ENCODE assay signal across 9 mouse cellular contexts in genomic region chr19:10388615-10389313, GRCm38 (mm10). TPM values are rescaled to one million over a fixed set of nuclear protein-coding genes. Genes with fewer than 3 reads are reported as not detected.
DNase-seq lines count a peak whose midpoint lies in the region; ATAC-seq and TF ChIP-seq lines count a peak whose summit lies in the region.
"Had no signal": no experiment of that assay in that cellular context is flagged by ENCODE, and none has a peak within 500 bp of the region (broad histone marks: within the 10 kb centered on the region; RNA-seq: fewer than 3 reads in every experiment).

Gene Syt7, plus strand, starts transcription at chr19:10389090.

- peak within 1 kb of the TSS; percentile 74 for H3K4me2 ChIP-seq in forebrain, embryonic 14.5 days (ENCODE audit: low read length)
- H3K4me2 ChIP-seq in liver, embryonic 16.5 days (ENCODE audit: low read depth, low read length) = peak within 1 kb of the TSS; percentile 62
- peak within 1 kb of the TSS; percentile 89 for H3K4me2 ChIP-seq in neural tube, embryonic 12.5 days (replicated peaks)
- peak within 1 kb of the TSS; percentile 89 for H3K4me2 ChIP-seq in stomach, postnatal 0 days (replicated peaks; ENCODE audit: low read depth)

- DNase-seq in cerebellum, adult 11-12 months = peak; percentile 92
- DNase-seq in forebrain, embryonic 14.5 days (ENCODE audit: low spot score) = peak; percentile 94
- DNase-seq in heart, postnatal 14 days = peak; percentile 94 to 96
- peak; percentile 80 for DNase-seq in large intestine, adult 2 months (ENCODE audit: low read depth, low spot score)
- peak; percentile 95 for DNase-seq in stomach, postnatal 0 days (ENCODE audit: low spot score)

- TF ChIP-seq EP300 in stomach, postnatal 0 days (optimal IDR thresholded peaks at IDR 0.05) = no peak

- peak within 1 kb of the TSS; percentile 81 for H3K9ac ChIP-seq in forebrain, embryonic 14.5 days (ENCODE audit: low read length)
- peak within 1 kb of the TSS; percentile 26 for H3K9ac ChIP-seq in liver, embryonic 16.5 days (ENCODE audit: low read depth, low read length)
- H3K9ac ChIP-seq in neural tube, embryonic 12.5 days = peak within 1 kb of the TSS; percentile 77
- peak within 1 kb of the TSS; percentile 62 for H3K9ac ChIP-seq in stomach, postnatal 0 days (ENCODE audit: low read length)

- H3K27ac ChIP-seq in forebrain, embryonic 14.5 days (ENCODE audit: low read depth, low read length) = peak within 1 kb of the TSS; percentile 65
- H3K27ac ChIP-seq in liver, embryonic 16.5 days (ENCODE audit: low read length) = no peak within 1 kb of the TSS
- H3K27ac ChIP-seq in neural tube, embryonic 12.5 days = 0 out of 2 replicates have a peak within 1 kb of the TSS, but pooled peaks have one; percentile 20
- no peak within 1 kb of the TSS for H3K27ac ChIP-seq in stomach, postnatal 0 days (replicated peaks)

- ATAC-seq in forebrain, embryonic 14.5 days = peak; percentile 85
- peak; percentile 74 for ATAC-seq in liver, embryonic 16.5 days (ENCODE audit: low read depth)
- ATAC-seq in neural tube, embryonic 12.5 days (ENCODE audit: low FRiP score, low read depth) = peak; percentile 85
- ATAC-seq in stomach, postnatal 0 days (ENCODE audit: low FRiP score, low TSS enrichment) = peak; percentile 89

- intact Hi-C loops in heart, postnatal 14 days (cut with DNase I) = loop anchor here (1.0 kb wide), 1 partner anchor 47 kb away; no protein-coding TSS in a partner anchor

- H3K4me3 ChIP-seq in E14TG2a.4 (replicated peaks; ENCODE audit: low read length) = peak within 1 kb of the TSS; percentile 85
- peak within 1 kb of the TSS; percentile 65 for H3K4me3 ChIP-seq in forebrain, embryonic 14.5 days (ENCODE audit: low read depth, low read length)
- peak within 1 kb of the TSS; percentile 56 for H3K4me3 ChIP-seq in liver, embryonic 16.5 days (ENCODE audit: low read depth, low read length)
- H3K4me3 ChIP-seq in neural tube, embryonic 12.5 days = peak within 1 kb of the TSS; percentile 73
- H3K4me3 ChIP-seq in stomach, postnatal 0 days (ENCODE audit: low read depth, low read length) = peak within 1 kb of the TSS; percentile 51

- H3K9me3 ChIP-seq in E14TG2a.4 (ENCODE audit: low read length) = no peaks in the 10 kb centered on the region
- H3K9me3 ChIP-seq in forebrain, embryonic 14.5 days (replicated peaks; ENCODE audit: control insufficient read depth, low read length) = no peaks in the 10 kb centered on the region
- no peaks in the 10 kb centered on the region for H3K9me3 ChIP-seq in liver, embryonic 16.5 days (replicated peaks; ENCODE audit: control insufficient read depth, low read length)
- no peaks in the 10 kb centered on the region for H3K9me3 ChIP-seq in neural tube, embryonic 12.5 days
- no peaks in the 10 kb centered on the region for H3K9me3 ChIP-seq in stomach, postnatal 0 days (ENCODE audit: control insufficient read depth, low read length)

- no peaks in the 10 kb centered on the region for H3K36me3 ChIP-seq in E14TG2a.4 (ENCODE audit: insufficient read depth, low read length)
- H3K36me3 ChIP-seq in forebrain, embryonic 14.5 days (ENCODE audit: control insufficient read depth, insufficient read depth, low read length) = no peaks in the 10 kb centered on the region
- no peaks in the 10 kb centered on the region for H3K36me3 ChIP-seq in liver, embryonic 16.5 days (ENCODE audit: control insufficient read depth, insufficient read depth)
- no peaks in the 10 kb centered on the region for H3K36me3 ChIP-seq in neural tube, embryonic 12.5 days
- H3K36me3 ChIP-seq in stomach, postnatal 0 days (ENCODE audit: control insufficient read depth, insufficient read depth, low read length) = no peaks in the 10 kb centered on the region

- TF ChIP-seq CTCF in E14TG2a.4 (conservative IDR thresholded peaks at IDR 0.05; ENCODE audit: low read length) = no peak
- peak; percentile 57 for TF ChIP-seq CTCF in stomach, postnatal 0 days (IDR thresholded peaks at IDR 0.05; ENCODE audit: low read depth)

- peaks cover 88% of the 10 kb centered on the region for H3K27me3 ChIP-seq in E14TG2a.4 (ENCODE audit: insufficient read depth, low read length)
- H3K27me3 ChIP-seq in forebrain, embryonic 14.5 days (replicated peaks; ENCODE audit: control insufficient read depth, insufficient read depth, low read length) = no peaks in the 10 kb centered on the region; the same call in 1 of the 2 replicates
- H3K27me3 ChIP-seq in liver, embryonic 16.5 days (ENCODE audit: control insufficient read depth, insufficient read depth, low read depth, low read length) = peaks cover 47% of the 10 kb centered on the region
- H3K27me3 ChIP-seq in neural tube, embryonic 12.5 days (replicated peaks) = peaks cover 28% of the 10 kb centered on the region
- H3K27me3 ChIP-seq in stomach, postnatal 0 days (ENCODE audit: control insufficient read depth, insufficient read depth, low read length) = no peaks in the 10 kb centered on the region; the same call in 1 of the 2 replicates

- WGBS in forebrain, embryonic 14.5 days = under 1% methylated on average over 58 of the region's 78 CpGs
- under 1% methylated on average over 73 of the region's 78 CpGs for WGBS in large intestine, adult 2 months
- WGBS in liver, embryonic 16.5 days (ENCODE audit: insufficient replicate concordance) = under 1% methylated on average over 60 of the region's 78 CpGs
- under 1% methylated on average over 75 of the region's 78 CpGs for WGBS in neural tube, embryonic 12.5 days
- under 1% methylated on average over 41 of the region's 78 CpGs for WGBS in stomach, postnatal 0 days

- peaks cover 29% of the 10 kb centered on the region for H3K4me1 ChIP-seq in E14TG2a.4 (replicated peaks; ENCODE audit: low read depth, low read length)
- H3K4me1 ChIP-seq in forebrain, embryonic 14.5 days (ENCODE audit: control insufficient read depth, insufficient read depth, low read length) = peaks cover 14% of the 10 kb centered on the region
- no peaks in the 10 kb centered on the region for H3K4me1 ChIP-seq in liver, embryonic 16.5 days (ENCODE audit: control insufficient read depth, low read depth, low read length)
- peaks cover 22% of the 10 kb centered on the region for H3K4me1 ChIP-seq in neural tube, embryonic 12.5 days
- H3K4me1 ChIP-seq in stomach, postnatal 0 days (replicated peaks; ENCODE audit: control insufficient read depth, insufficient read depth) = no peaks in the 10 kb centered on the region

RNA-seq across cellular contexts. Expression of gene Syt7, which starts in this region (rescaled TPM):
- 5.8 and 6.1 TPM in 2 replicates for polyA plus RNA-seq in forebrain, embryonic 14.5 days (2014; fragmentation: Nextera tagmentation; extraction: Ambion mirVana)
- 10 to 100 TPM; 35.0 to 39.4 TPM for total RNA-seq in heart, postnatal 14 days (2021)
- polyA plus RNA-seq in large intestine, adult 2 months (2012; rRNA removed) = 6.8 and 7.4 TPM in 2 replicates
- 0.11 and 0.39 TPM in 2 replicates for polyA plus RNA-seq in liver, embryonic 16.5 days (2015; fragmentation: Nextera tagmentation; extraction: Ambion mirVana)
- 4.8 and 5.4 TPM in 2 replicates for polyA plus RNA-seq in neural tube, embryonic 12.5 days (2016; fragmentation: Nextera tagmentation; extraction: Ambion mirVana)
- polyA plus RNA-seq in stomach, postnatal 0 days (2015; fragmentation: Nextera tagmentation; extraction: Ambion mirVana) = 2.7 and 4.3 TPM in 2 replicates
- total RNA-seq: MEL had no signal

Comparison
In these comparisons a context has a peak if more than half of its experiments do, and no peak if none do; other contexts are left out.
1. Peak in ATAC-seq, H3K4me3 ChIP-seq, H3K9ac ChIP-seq and H3K4me2 ChIP-seq in liver, embryonic 16.5 days; RNA of the gene not detected or under 1 TPM.
2. H3K27ac ChIP-seq: peak in forebrain, embryonic 14.5 days (single experiment) and neural tube, embryonic 12.5 days (single experiment); none in liver, embryonic 16.5 days (single experiment) and stomach, postnatal 0 days (single experiment).
3. H3K9ac ChIP-seq: peak in every context shown above with its lines; median percentile 81 in forebrain, embryonic 14.5 days; 77 in neural tube, embryonic 12.5 days; 62 in stomach, postnatal 0 days; 26 in liver, embryonic 16.5 days.
4. Peak in every context shown above with its lines, with median percentiles within 50 percentile points of each other: H3K4me3 ChIP-seq, DNase-seq, ATAC-seq and H3K4me2 ChIP-seq.